Mouse (Mus musculus) MEL (cell line): ENCODE data around the gene Tmem234. TPM values are rescaled to one million over a fixed set of nuclear protein-coding genes. Genes with fewer than 3 reads are reported as not detected.

Experiments
- DNase-seq: peaks from one replicate; pipeline ENCODE4 v3.0.0; 2011; ENCODE audit warnings: low read depth, low spot score
- H3K27ac ChIP-seq: 2 replicates; pipeline ENCODE4 v1.5.1; 2012; ENCODE audit warnings: low read depth, mild to moderate bottlenecking, control low read depth, low read length, moderate library complexity; ENCODE audit not compliant: control insufficient read depth
- H3K27me3 ChIP-seq, 2 experiments: fragments of 150-350 bp in 1 of 2; sonication (generic) in 1 of 2; 2 replicates each; pipeline ENCODE4 v1.6.1; 2012; ENCODE audit warnings: low read length in 2 of 2, mild to moderate bottlenecking in 2 of 2, improper control_type of control experiment in 1 of 2, moderate library complexity in 1 of 2; ENCODE audit not compliant: insufficient read depth in 2 of 2, control insufficient read depth in 1 of 2
- H3K36me3 ChIP-seq, 2 experiments: 2 replicates each; pipeline ENCODE4 v1.6.1; 2012 to 2014; ENCODE audit warnings: low read length in 2 of 2, improper control_type of control experiment in 1 of 2, inconsistent platforms in 1 of 2, mild to moderate bottlenecking in 1 of 2; ENCODE audit not compliant: insufficient read depth in 2 of 2, control insufficient read depth in 1 of 2
- H3K4me1 ChIP-seq, 2 experiments: fragments of 150-350 bp in 1 of 2; sonication (generic) in 1 of 2; 2 replicates each; pipeline ENCODE4 v1.6.1; 2012; ENCODE audit warnings: low read length in 2 of 2, improper control_type of control experiment in 1 of 2, mild to moderate bottlenecking in 1 of 2; ENCODE audit not compliant: insufficient read depth in 2 of 2, control insufficient read depth in 1 of 2
- H3K4me3 ChIP-seq, 2 experiments: fragments of 150-350 bp in 1 of 2; sonication (generic) in 1 of 2; 2 replicates each; pipeline ENCODE4 v1.5.1; 2012; ENCODE audit warnings: low read depth in 2 of 2, low read length in 2 of 2, mild to moderate bottlenecking in 2 of 2, moderate library complexity in 2 of 2, control low read depth in 1 of 2, improper control_type of control experiment in 1 of 2; ENCODE audit not compliant: control insufficient read depth in 1 of 2, insufficient read depth in 1 of 2
- H3K79me2 ChIP-seq: 2 replicates; pipeline ENCODE4 v1.6.1; 2012; ENCODE audit warnings: mild to moderate bottlenecking, low read length, moderate library complexity; ENCODE audit not compliant: control insufficient read depth, poor library complexity, insufficient read depth
- H3K9ac ChIP-seq: 2 replicates; pipeline ENCODE4 v1.6.1; 2012; ENCODE audit warnings: low read depth, mild to moderate bottlenecking, control low read depth, low read length, moderate library complexity; ENCODE audit not compliant: control insufficient read depth, poor library complexity, severe bottlenecking
- H3K9me3 ChIP-seq: fragments of 150-350 bp; sonication (generic); replicated peaks from 2 replicates; pipeline ENCODE4 v1.6.1; 2012; ENCODE audit warnings: mild to moderate bottlenecking, low read length, improper control_type of control experiment, moderate library complexity; ENCODE audit not compliant: insufficient read depth
- BHLHE40 ChIP-seq: IDR thresholded peaks from 2 replicates; pipeline ENCODE4 v1.6.1; 2012; ENCODE audit warnings: low read depth, mild to moderate bottlenecking, inconsistent platforms, low read length, improper control_type of control experiment, borderline replicate concordance
- CHD1 ChIP-seq: IDR thresholded peaks from 2 replicates; pipeline ENCODE4 v1.6.1; 2012; ENCODE audit warnings: low read depth, mild to moderate bottlenecking, inconsistent platforms, low read length, improper control_type of control experiment
- CHD2 ChIP-seq: IDR thresholded peaks from 2 replicates; pipeline ENCODE4 v1.6.1; 2011; ENCODE audit warnings: low read length, improper control_type of control experiment
- CTCF ChIP-seq, 3 experiments: IDR thresholded peaks in 2 of 3; conservative IDR thresholded peaks in 1 of 3; 2 replicates each; pipeline ENCODE4 v1.5.1; 2011 to 2012; ENCODE audit warnings: low read length in 3 of 3, low read depth in 2 of 3, mild to moderate bottlenecking in 2 of 3, improper control_type of control experiment in 1 of 3, inconsistent platforms in 1 of 3, mixed read lengths in 1 of 3, moderate library complexity in 1 of 3; ENCODE audit not compliant: control insufficient read depth in 1 of 3, insufficient read depth in 1 of 3, poor library complexity in 1 of 3, severe bottlenecking in 1 of 3
- E2F4 ChIP-seq: IDR thresholded peaks from 2 replicates; pipeline ENCODE4 v1.6.1; 2011; ENCODE audit warnings: low read depth, low read length, improper control_type of control experiment, borderline replicate concordance
- ELF1 ChIP-seq: IDR thresholded peaks from 2 replicates; pipeline ENCODE4 v1.6.1; 2014; ENCODE audit warnings: low read depth, mild to moderate bottlenecking, inconsistent platforms, low read length, improper control_type of control experiment, moderate library complexity
- EP300 ChIP-seq, 2 experiments: IDR thresholded peaks; 2 replicates each; pipeline ENCODE4 v1.6.1; 2011; ENCODE audit warnings: improper control_type of control experiment in 2 of 2, low read length in 2 of 2, low read depth in 1 of 2, mild to moderate bottlenecking in 1 of 2
- ETS1 ChIP-seq: IDR thresholded peaks from 2 replicates; pipeline ENCODE4 v1.6.1; 2012; ENCODE audit warnings: low read depth, mild to moderate bottlenecking, inconsistent platforms, low read length, improper control_type of control experiment, moderate library complexity
- GABPA ChIP-seq: IDR thresholded peaks from 2 replicates; pipeline ENCODE4 v1.6.1; 2012; ENCODE audit warnings: low read depth, mild to moderate bottlenecking, inconsistent platforms, low read length, improper control_type of control experiment, moderate library complexity
- GATA1 ChIP-seq: IDR thresholded peaks from 2 replicates; pipeline ENCODE4 v1.6.1; 2011; ENCODE audit warnings: low read depth, low read length, improper control_type of control experiment
- HCFC1 ChIP-seq: IDR thresholded peaks from 2 replicates; pipeline ENCODE4 v1.6.1; 2012; ENCODE audit warnings: low read depth, mild to moderate bottlenecking, inconsistent platforms, low read length, improper control_type of control experiment, moderate library complexity
- JUND ChIP-seq: IDR thresholded peaks from 2 replicates; pipeline ENCODE4 v1.6.1; 2011; ENCODE audit warnings: low read depth, mild to moderate bottlenecking, improper control_type of control experiment, low read length
- KAT2A ChIP-seq: conservative IDR thresholded peaks from 2 replicates; pipeline ENCODE4 v1.6.1; 2012; ENCODE audit warnings: low read depth, low read length, improper control_type of control experiment, inconsistent platforms
- MAFK ChIP-seq: IDR thresholded peaks from 2 replicates; pipeline ENCODE4 v1.6.1; 2011; ENCODE audit warnings: low read depth, mild to moderate bottlenecking, low read length, improper control_type of control experiment, borderline replicate concordance
- MAX ChIP-seq: IDR thresholded peaks from 2 replicates; pipeline ENCODE4 v1.6.1; 2011; ENCODE audit warnings: low read length, improper control_type of control experiment
- MAZ ChIP-seq: IDR thresholded peaks from 2 replicates; pipeline ENCODE4 v1.6.1; 2012; ENCODE audit warnings: low read depth, mild to moderate bottlenecking, inconsistent platforms, low read length, improper control_type of control experiment
- MEF2A ChIP-seq: IDR thresholded peaks from 2 replicates; pipeline ENCODE4 v1.6.1; 2014; ENCODE audit warnings: low read depth, mild to moderate bottlenecking, inconsistent platforms, low read length, improper control_type of control experiment; ENCODE audit not compliant: poor library complexity, insufficient replicate concordance, severe bottlenecking; ENCODE audit errors: extremely low read depth
- MXI1 ChIP-seq: IDR thresholded peaks from 2 replicates; pipeline ENCODE4 v1.6.1; 2011; ENCODE audit warnings: mild to moderate bottlenecking, low read depth, low read length, improper control_type of control experiment
- MYB ChIP-seq: IDR thresholded peaks from 2 replicates; pipeline ENCODE4 v1.6.1; 2011; ENCODE audit warnings: mild to moderate bottlenecking, low read depth, low read length, improper control_type of control experiment
- MYC ChIP-seq: IDR thresholded peaks from 2 replicates; pipeline ENCODE4 v1.6.1; 2011; ENCODE audit warnings: low read depth, mild to moderate bottlenecking, low read length, improper control_type of control experiment, moderate library complexity
- NELFE ChIP-seq: IDR thresholded peaks from 2 replicates; pipeline ENCODE4 v1.6.1; 2011; ENCODE audit warnings: low read depth, low read length, improper control_type of control experiment
- POLR2A ChIP-seq, 2 experiments: IDR thresholded peaks; 2 replicates each; pipeline ENCODE4 v1.6.1; 2011 to 2012; ENCODE audit warnings: low read length in 2 of 2, mild to moderate bottlenecking in 2 of 2, control low read depth in 1 of 2, improper control_type of control experiment in 1 of 2, low read depth in 1 of 2, moderate library complexity in 1 of 2; ENCODE audit not compliant: control insufficient read depth in 1 of 2, insufficient read depth in 1 of 2, poor library complexity in 1 of 2
- RAD21 ChIP-seq: IDR thresholded peaks from 2 replicates; pipeline ENCODE4 v1.6.1; 2011; ENCODE audit warnings: mild to moderate bottlenecking, low read depth, low read length, improper control_type of control experiment
- RCOR1 ChIP-seq: IDR thresholded peaks from 2 replicates; pipeline ENCODE4 v1.6.1; 2012; ENCODE audit warnings: low read depth, mild to moderate bottlenecking, inconsistent platforms, low read length, improper control_type of control experiment
- SIN3A ChIP-seq: IDR thresholded peaks from 2 replicates; pipeline ENCODE4 v1.6.1; 2012; ENCODE audit warnings: low read length, improper control_type of control experiment, inconsistent platforms
- SMC3 ChIP-seq: IDR thresholded peaks from 2 replicates; pipeline ENCODE4 v1.6.1; 2011; ENCODE audit warnings: low read depth, low read length, improper control_type of control experiment
- TBP ChIP-seq: IDR thresholded peaks from 2 replicates; pipeline ENCODE4 v1.8.0; 2011; ENCODE audit warnings: low read depth, low read length, improper control_type of control experiment
- TCF12 ChIP-seq: IDR thresholded peaks from 2 replicates; pipeline ENCODE4 v1.6.1; 2014; ENCODE audit warnings: low read depth, mild to moderate bottlenecking, inconsistent platforms, low read length, improper control_type of control experiment, moderate library complexity
- UBTF ChIP-seq: IDR thresholded peaks from 2 replicates; pipeline ENCODE4 v1.6.1; 2012; ENCODE audit warnings: low read depth, mild to moderate bottlenecking, inconsistent platforms, low read length, improper control_type of control experiment, moderate library complexity, borderline replicate concordance; ENCODE audit not compliant: insufficient read depth
- USF1 ChIP-seq: IDR thresholded peaks from 2 replicates; pipeline ENCODE4 v1.6.1; 2014; ENCODE audit warnings: low read depth, mild to moderate bottlenecking, inconsistent platforms, low read length, improper control_type of control experiment, moderate library complexity
- USF2 ChIP-seq, 2 experiments: IDR thresholded peaks; 2 replicates each; pipeline ENCODE4 v1.6.1; 2011 to 2012; ENCODE audit warnings: improper control_type of control experiment in 2 of 2, low read length in 2 of 2, borderline replicate concordance in 1 of 2, inconsistent platforms in 1 of 2, low read depth in 1 of 2, mild to moderate bottlenecking in 1 of 2; ENCODE audit not compliant: insufficient read depth in 1 of 2
- ZC3H11A ChIP-seq: IDR thresholded peaks from 2 replicates; pipeline ENCODE4 v1.6.1; 2012; ENCODE audit warnings: low read depth, mild to moderate bottlenecking, inconsistent platforms, low read length, improper control_type of control experiment
- ZKSCAN1 ChIP-seq: IDR thresholded peaks from 2 replicates; pipeline ENCODE4 v1.6.1; 2012; ENCODE audit warnings: low read depth, mild to moderate bottlenecking, inconsistent platforms, low read length, improper control_type of control experiment, moderate library complexity
- ZMIZ1 ChIP-seq: IDR thresholded peaks from 2 replicates; pipeline ENCODE4 v1.6.1; 2012; ENCODE audit warnings: low read depth, mild to moderate bottlenecking, inconsistent platforms, low read length, improper control_type of control experiment, moderate library complexity
- ZNF384 ChIP-seq: IDR thresholded peaks from 2 replicates; pipeline ENCODE4 v1.6.1; 2012; ENCODE audit warnings: low read depth, mild to moderate bottlenecking, inconsistent platforms, low read length, improper control_type of control experiment
- polyA plus RNA-seq, 2 experiments: library from polyadenylated mRNA; stranded (reverse) in 1 of 2; unstranded in 1 of 2; fragments of >175 nt in 1 of 2; fragments of >200 nt in 1 of 2; gene quantifications; 2 replicates each; pipeline versions ENCODE4 v1.2.1 to v1.2.4; 2012; ENCODE audit warnings: low replicate concordance in 2 of 2, low read depth in 1 of 2; ENCODE audit not compliant: insufficient read length in 2 of 2, insufficient read depth in 1 of 2, missing spikeins in 1 of 2
- total RNA-seq: library from RNA; depleted of rRNA; stranded (reverse); fragments of 300-350 nt; gene quantifications from 2 replicates; pipeline ENCODE4 v1.2.3, GENCODE M21; 2012

Tmem234 gene
- total and polyA plus RNA-seq, 3 experiments: 148 to 220 TPM; not detected in 1

GRCm38 (mm10) chr4:129640101-129640637, 39.7 kb downstream of the Tmem234 start:
- H3K9me3 ChIP-seq: no peaks in the 10 kb centered on the region
- peaks cover 6 to 11% of the 10 kb centered on the region in 2 experiments; a peak in 3 of 4 replicates for H3K36me3 ChIP-seq
- no peak for DNase-seq
- peak overlapping the region; percentile 98 for H3K9ac ChIP-seq
- peaks cover 0 to 20% of the 10 kb centered on the region in 2 experiments; a peak in 2 of 4 replicates for H3K4me1 ChIP-seq
- H3K79me2 ChIP-seq: peaks cover 20% of the 10 kb centered on the region
- H3K27me3 ChIP-seq: no peaks in the 10 kb centered on the region
- TF ChIP-seq MAFK (no peak), ZNF384 (peak; percentile 55), E2F4 (no peak), RCOR1 (0 out of 2 replicates have a peak, but pooled peaks have one; percentile 6), SMC3 (no peak), SIN3A (no peak), USF2 (IDR thresholded peaks at IDR 0.05; ENCODE audit: borderline replicate concordance in 1 of 2, insufficient read depth in 1 of 2, low read depth in 1 of 2, low read length in 2 of 2) (no peak), BHLHE40 (no peak), CHD2 (no peak), KAT2A (no peak), MYC (no peak), ETS1 (no peak), TCF12 (no peak), MYB (no peak), UBTF (no peak), GABPA (no peak), TBP (0 out of 2 replicates have a peak, but pooled peaks have one; percentile 57), MEF2A (no peak), HCFC1 (no peak), CHD1 (no peak), MAX (no peak), CTCF (IDR thresholded peaks at IDR 0.05 in 2 of 3, conservative IDR thresholded peaks at IDR 0.05 in 1 of 3; ENCODE audit: control insufficient read depth in 1 of 3, insufficient read depth in 1 of 3, low read depth in 2 of 3, low read length in 3 of 3, poor library complexity in 1 of 3, severe bottlenecking in 1 of 3) (no peak), JUND (no peak), USF1 (no peak), ZC3H11A (no peak), NELFE (peak; percentile 75; the same call in 1 of the 2 replicates), ZKSCAN1 (no peak), MAZ (no peak), RAD21 (no peak), GATA1 (no peak), EP300 (IDR thresholded peaks at IDR 0.05; ENCODE audit: low read depth in 1 of 2, low read length in 2 of 2) (no peak), MXI1 (no peak), ELF1 (no peak), ZMIZ1 (no peak), POLR2A (IDR thresholded peaks at IDR 0.05; ENCODE audit: control insufficient read depth in 1 of 2, insufficient read depth in 1 of 2, low read depth in 1 of 2, low read length in 2 of 2, poor library complexity in 1 of 2) (no peak; a peak in 1 of 4 replicates)
- peak overlapping the region; percentile 72 for H3K27ac ChIP-seq
- peak overlapping the region; percentile 73 to 91 for H3K4me3 ChIP-seq
